Mouse (Mus musculus) granulocyte monocyte progenitor cell, adult 5-6 weeks (primary cell): ENCODE results near the gene Lrrc27. TPM values are rescaled to one million over a fixed set of nuclear protein-coding genes. Genes with fewer than 3 reads are reported as not detected.

Experiments
- ATAC-seq: replicated peaks from 2 replicates; pipeline ENCODE4 v1.8.0; 2016; ENCODE audit warnings: mild to moderate bottlenecking, moderate TSS enrichment, inconsistent platforms; ENCODE audit not compliant: poor library complexity, severe bottlenecking
- total RNA-seq, 2 experiments: library from RNA; stranded (forward) in 1 of 2; stranded (reverse) in 1 of 2; fragments of 200-712, 200-1000 nt in 1 of 2; fragments of >200 nt in 1 of 2; fragmentation: Nextera tagmentation in 1 of 2; gene quantifications; 2 replicates each; pipeline ENCODE4 v1.2.3; 2014 to 2017

Lrrc27 gene
- total RNA-seq, 2 experiments from 2014 or later, result 3.5 TPM; not detected in 1

- peak; percentile 60 for ATAC-seq
Observed at GRCm38 (mm10) chr7:139266886-139267870, 54.4 kb downstream of the Lrrc27 start.

GRCm38 (mm10) chr7:139270738-139271137, 58.0 kb downstream of the Lrrc27 start:
- ATAC-seq, result no peak

DNA sequence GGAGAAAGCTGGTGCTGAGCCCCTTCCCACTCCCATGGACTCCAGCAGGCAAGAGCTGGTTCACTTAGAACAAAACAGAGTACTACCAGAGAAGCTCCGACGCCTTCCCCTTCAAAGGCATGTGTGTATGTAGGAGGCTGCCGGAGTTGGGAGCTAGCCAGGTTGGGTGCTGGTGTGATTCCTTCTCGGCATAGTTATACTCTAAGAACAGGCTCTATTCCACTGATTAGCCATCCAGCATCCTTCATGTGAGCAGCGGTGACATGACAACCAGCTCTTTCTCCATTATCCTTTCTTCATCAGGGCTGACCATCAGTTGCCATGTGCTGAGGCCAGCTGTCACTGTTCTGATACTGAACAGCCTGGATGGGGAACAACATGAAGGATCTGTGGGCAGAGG, 59.1 kb downstream of the Lrrc27 start:
- no peak for ATAC-seq

DNA sequence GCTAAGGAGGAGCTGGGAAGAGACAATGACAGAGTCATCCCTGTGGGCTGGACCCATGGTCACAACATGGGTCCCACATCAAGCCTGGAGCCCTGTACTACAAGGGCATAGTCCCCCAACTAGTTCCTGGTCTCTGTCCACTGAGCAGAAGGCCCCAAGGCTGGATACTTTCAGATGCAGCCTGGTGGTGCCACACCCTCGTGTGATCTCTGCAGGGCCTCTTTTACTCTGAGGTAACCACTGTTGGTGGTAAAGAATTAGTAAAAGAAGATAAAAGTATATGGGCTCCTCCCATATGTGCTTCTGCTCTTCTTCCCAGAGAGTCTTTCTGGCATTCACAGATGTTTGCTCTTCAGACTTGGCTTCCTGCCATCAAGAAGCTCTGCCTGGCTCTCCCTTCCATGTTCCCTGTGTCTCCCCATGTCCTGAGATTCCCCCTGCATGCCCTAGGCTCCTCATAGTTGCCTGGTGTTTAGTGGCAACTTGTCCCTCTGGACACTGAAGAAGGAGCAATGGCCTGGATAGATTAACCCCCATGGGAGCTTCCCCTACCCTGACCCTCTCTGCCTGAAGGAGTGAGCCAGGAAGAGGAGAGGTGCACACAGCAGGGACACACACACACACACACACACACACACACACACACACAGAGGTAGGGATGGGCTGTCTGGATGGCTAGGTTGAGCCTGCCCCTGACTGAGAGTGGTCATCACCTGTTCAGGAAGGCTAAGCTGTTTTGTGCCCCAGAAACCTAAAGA, 60.0 kb downstream of the Lrrc27 start:
- ATAC-seq, result peak; percentile 1; the same call in 1 of the 2 replicates

DNA sequence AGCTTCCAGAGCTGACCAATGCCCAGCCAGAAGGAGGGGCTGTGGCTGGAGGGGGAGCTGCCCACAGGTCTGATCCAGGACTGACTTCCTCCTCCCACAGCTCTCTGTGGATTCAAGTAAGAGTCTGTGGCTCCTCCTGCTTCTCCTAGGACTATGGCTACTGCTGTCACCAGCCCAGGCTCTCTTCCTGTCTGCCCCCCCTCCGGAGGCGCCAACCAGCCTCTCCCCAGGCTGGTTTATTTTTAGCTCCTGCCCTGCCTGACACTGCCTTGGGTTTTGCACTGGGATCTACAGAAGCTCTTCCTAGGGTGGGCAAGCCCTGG, 60.6 kb downstream of the Lrrc27 start:
- peak; percentile 90 for ATAC-seq

DNA sequence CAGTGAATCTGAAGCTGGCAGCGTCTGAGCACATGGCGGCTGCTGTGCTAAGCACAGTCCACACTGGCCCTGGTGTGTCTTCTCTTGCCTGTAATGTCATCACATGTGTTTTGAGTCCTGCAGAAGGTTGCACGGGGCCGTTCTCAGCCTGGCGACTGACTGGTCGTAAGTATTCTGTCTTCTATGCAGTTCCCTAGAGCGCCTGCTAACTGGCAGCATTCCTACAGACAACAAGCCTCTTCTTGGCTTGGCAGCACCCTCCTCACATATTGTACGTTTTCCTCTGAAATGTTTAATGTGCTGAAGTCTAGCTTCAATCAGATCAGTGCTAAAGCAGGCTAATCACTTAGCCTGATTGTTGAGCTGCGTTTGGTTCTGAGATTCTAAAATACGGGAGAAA, 62.8 kb downstream of the Lrrc27 start:
- no peak for ATAC-seq

GRCm38 (mm10) chr7:139276150-139276549, 63.4 kb downstream of the Lrrc27 start:
- ATAC-seq, result no peak

DNA sequence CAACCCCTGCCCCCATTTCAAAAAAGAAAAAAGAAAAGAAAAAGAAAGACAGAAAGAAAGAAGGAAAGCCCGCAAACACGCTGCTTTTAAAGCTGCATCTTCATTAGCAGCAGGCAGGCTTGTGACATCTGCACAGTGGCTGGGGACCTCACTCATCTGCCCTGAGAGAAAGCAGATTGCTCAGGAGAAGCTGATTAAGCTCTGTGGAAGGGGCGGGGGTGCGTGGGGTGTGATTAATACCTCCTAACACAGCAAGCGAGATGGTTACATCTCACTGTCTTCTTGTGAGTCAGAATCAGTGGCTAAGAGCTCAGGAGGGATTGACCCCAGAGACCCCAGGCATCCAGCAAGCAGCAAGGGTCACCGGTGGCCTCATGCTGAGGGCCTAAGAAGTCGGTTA, 64.7 kb downstream of the Lrrc27 start:
- ATAC-seq, result no peak

DNA sequence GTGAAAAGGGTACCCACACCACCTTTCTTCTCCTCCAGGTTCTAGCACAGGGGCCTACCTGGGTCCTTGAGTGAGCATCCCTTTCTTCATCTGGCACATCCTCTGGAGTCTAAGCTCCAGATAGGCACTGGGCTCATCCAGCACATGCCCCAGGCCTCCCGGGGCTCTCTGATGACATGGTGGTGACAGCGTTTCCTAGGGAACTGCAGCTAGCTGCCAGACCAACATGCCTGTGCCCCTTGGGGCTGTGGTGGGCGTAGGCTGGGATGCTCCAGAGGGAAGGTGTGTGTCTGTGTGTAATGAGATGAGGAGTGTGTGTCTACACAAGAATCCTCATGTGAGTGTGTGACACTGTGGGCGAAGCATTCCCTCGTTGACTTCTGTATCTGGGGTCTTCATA, 66.8 kb downstream of the Lrrc27 start:
- ATAC-seq, result no peak

DNA sequence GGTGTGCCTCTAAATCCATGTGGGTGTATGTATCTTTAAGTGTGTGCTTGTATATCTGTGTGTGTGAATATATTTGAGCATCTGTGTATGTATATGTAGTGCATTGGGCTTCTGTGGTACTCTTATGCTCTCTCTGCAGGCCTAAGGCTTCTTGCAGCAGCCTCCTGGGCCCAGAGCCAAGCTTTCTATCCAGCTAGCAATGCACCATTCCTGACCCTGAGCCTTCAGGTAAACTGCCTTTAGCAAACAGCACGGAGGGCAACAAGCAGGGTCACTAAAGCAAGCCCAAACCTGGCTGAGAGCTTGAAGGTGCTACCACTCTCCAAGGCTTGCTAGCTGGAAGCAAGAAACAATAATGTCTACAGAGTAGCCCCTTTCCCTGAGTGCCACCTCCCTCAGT, 67.3 kb downstream of the Lrrc27 start:
- no peak for ATAC-seq

- ATAC-seq, result peak; percentile 64
Observed at GRCm38 (mm10) chr7:139281195-139281594, 68.4 kb downstream of the Lrrc27 start.

- ATAC-seq, result no peak
Observed at GRCm38 (mm10) chr7:139282037-139282436, 69.2 kb downstream of the Lrrc27 start.

GRCm38 (mm10) chr7:139285295-139285943, 72.6 kb downstream of the Lrrc27 start:
- peak; percentile 36 for ATAC-seq

- no peak for ATAC-seq
Observed at GRCm38 (mm10) chr7:139288540-139288939, 75.8 kb downstream of the Lrrc27 start.

Other genes starting within 250 kb of the Lrrc27 start
- gene Dpysl4, start 127.0 kb upstream of the Lrrc27 start, total RNA-seq (2014; fragmentation: Nextera tagmentation), result not detected in 2 replicates
- not detected in 2 replicates for gene Dpysl4, start 127.0 kb upstream of the Lrrc27 start, total RNA-seq (2017)
- gene Stk32c, start 319 bp downstream of the Lrrc27 start, total RNA-seq (2014; fragmentation: Nextera tagmentation), result 0.28 TPM in 1 of 2 replicates, not detected in the other
- not detected in 2 replicates for gene Stk32c, start 319 bp downstream of the Lrrc27 start, total RNA-seq (2017)
- 5.1 and 5.7 TPM in 2 replicates for gene Pwwp2b, start 35.5 kb downstream of the Lrrc27 start, total RNA-seq (2014; fragmentation: Nextera tagmentation)
- gene Pwwp2b, start 35.5 kb downstream of the Lrrc27 start, total RNA-seq (2017), result 1.6 and 4.4 TPM in 2 replicates
- gene Inpp5a, start 176.1 kb downstream of the Lrrc27 start, total RNA-seq (2014; fragmentation: Nextera tagmentation), result 7.9 and 10.2 TPM in 2 replicates
- 5.5 and 11.6 TPM in 2 replicates for gene Inpp5a, start 176.1 kb downstream of the Lrrc27 start, total RNA-seq (2017)